Mouse (Mus musculus): ENCODE data around the gene Gpr135.
A peak's percentile ranks its signal among the peaks of the same experiment; 100 is the strongest.

Gpr135 gene

DNA sequence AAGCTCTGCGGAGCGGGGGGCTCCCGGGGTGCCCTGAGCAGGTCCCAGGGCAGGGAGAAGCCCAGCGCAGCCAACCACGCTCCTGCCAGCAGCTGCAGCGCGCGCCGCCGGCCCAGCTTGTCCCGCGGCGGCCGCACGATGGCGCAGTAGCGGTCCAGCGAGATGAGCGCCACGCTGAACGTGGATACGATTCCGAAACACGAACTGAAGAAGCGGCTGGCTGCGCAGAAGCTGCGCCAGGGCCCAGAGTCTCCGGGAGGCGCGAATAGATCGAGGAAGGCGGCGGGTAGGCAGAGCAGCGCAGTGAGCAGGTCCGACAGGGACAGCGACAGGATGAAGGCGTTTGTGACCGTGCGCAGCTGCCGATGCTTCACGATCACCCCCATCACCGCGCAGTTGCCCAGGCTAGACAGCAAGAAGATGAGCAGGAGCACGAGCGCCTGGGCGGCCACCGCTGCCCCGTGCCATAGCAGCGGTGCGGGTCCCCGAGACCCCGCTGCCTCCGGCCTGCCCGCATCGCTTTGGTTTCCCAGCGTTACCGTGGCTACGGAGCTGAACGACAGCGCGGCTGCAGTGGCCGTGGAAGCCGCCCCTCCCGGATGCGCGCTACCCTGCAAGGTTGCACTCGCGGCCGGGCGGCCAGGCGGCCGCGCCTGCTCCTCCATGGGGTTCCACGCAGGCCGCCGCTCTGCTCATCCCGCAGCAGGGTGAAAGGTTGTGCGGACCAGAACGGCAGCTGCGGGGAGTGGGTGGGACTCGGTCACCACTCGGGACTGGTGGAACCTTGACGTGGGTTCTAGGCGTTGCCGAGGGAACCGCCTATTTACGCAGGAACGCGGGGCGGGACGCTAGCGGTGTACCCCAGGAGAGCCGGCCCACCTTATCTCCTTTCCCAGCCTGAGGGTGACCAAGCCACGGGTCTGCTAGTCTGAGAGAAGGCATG is at the start of gene Gpr135:
TSS of gene Gpr135 (minus strand) at position 799 of the 943 bp plus-strand sequence.
- DNase-seq: peak; percentile 57 to 81

GRCm38 (mm10) chr12:72115686-72116345 is 44.9 kb upstream of the Gpr135 start:
- no peak for DNase-seq

DNA sequence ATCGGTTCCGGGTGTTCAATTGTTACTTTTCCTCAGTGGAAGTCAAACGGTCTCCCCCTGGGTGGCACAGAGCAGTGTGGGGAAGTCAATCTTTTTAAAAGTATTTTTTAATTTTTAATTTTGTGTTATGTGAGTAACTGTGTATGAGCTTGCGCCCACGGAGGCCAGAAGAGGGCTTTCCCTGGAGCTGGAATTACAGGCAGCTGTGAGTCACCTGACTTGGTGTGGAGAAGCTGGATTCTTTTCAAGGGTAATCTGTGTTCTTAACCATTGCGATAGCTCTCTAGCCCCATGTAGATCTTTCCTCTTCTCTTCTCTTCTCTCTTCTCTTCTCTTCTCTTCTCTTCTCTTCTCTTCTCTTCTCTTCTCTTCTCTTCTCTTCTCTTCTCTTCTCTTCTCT is 44.2 kb upstream of the Gpr135 start:
- no peak for DNase-seq

- peak; percentile 63 to 75 for DNase-seq
Measured at GRCm38 (mm10) chr12:72104525-72105281, 33.8 kb upstream of the Gpr135 start.

- DNase-seq: no peak
Measured at GRCm38 (mm10) chr12:72104027-72104426, 33.1 kb upstream of the Gpr135 start.

DNA sequence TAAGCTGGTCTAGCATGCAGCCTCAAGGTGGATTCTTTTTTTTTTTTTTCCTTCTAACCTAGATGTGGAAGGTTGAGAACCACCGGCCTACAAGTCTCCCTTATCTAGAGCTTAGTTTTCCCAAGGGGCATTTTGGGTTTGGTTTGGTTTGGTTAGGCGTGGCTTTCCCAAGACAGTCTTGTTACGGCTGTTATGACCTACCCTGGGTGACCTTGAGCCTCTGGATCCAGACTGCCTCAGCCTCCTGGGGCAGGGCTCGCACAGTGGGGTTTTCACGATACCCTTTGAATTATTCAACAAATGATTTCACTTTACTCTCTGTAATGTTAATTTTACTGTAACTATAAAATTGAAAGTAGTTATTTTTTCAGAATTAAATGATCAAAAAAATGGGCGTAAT is 31.9 kb upstream of the Gpr135 start:
- DNase-seq: no peak

GRCm38 (mm10) chr12:72096966-72097365 is 26.0 kb upstream of the Gpr135 start:
- DNase-seq: no peak

- DNase-seq: no peak
Measured at GRCm38 (mm10) chr12:72089802-72090201, 18.9 kb upstream of the Gpr135 start.

DNA sequence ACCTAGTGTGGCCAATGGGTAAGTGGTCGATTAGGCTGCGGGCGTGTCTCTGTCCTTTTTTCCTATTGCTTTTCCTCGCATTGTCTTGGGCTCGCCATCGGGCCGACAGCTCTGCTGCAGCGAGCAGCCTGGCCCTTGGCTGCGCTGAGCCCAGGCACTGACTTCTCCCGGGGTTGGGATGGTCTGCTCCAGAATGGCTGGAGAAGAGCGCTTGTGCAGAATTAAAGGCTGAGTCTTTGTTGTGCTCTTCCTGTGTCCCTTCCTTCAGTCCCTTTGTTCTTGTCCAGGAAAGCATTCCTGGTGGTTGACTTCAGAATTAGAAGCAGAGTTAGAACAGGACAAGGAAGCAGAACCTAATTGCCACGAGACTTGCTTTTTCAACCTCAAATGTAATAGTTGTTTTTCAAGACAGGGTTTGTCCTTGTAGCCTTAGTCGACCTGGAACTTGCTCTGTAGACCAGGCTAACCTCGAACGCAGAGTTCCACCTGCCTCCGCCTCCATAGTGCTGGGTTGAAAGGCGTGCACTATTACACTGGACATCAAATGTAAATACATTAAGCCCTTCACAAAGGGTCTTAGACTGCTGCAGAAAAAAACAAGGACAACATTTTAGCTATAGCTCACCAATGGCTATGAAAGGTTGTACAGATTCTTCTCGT is 15.4 kb upstream of the Gpr135 start:
- peak in 1 of 2 experiments; percentile 28 for DNase-seq

DNA sequence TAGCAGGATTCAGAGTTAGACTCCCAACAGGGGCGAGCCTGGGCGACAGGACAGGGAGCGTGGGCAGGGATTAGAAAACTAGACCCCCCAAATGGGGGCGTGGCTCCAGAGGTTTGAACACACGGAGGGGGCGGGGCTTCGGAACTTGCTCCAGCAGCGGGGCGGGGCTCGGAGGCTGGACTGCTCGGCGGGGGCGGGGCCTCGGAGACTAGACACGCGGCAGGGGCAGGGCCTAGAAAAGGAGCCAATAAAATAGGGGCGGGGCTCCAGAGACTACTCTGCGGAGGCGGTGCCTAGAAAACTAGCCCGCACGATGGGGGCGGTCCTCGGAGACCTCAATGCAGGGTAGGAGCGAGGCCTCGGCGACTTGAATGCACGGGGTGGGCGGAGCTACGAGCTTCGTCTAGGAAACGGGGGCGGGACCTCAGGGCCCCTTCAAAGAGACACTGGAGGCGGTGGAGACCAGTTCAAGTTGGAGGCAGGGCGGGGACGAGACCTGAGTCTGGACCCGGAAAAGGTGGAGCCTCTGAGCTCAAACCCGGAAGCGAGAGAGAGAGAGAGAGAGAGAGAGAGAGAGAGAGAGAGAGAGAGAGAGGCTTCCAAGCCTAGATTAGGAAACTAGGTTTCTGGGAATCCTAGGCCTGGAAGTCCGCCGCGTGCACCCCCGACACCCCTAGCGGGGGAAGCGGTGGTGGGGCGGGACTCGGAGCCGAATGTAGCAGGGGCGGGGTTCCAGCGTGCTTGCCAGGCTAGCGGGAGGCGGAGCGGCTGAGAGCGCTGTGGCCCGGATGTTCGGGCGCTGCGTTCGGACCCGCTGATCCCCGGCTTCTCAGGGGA is 14.6 kb upstream of the Gpr135 start, which contains the start of the genes L3hypdh and Jkamp:
TSS of gene L3hypdh (minus strand) at position 111 of the 837 bp plus-strand sequence.
TSS of gene Jkamp (plus strand) at position 261 of the 837 bp plus-strand sequence.
- peak; percentile 100 for DNase-seq

DNA sequence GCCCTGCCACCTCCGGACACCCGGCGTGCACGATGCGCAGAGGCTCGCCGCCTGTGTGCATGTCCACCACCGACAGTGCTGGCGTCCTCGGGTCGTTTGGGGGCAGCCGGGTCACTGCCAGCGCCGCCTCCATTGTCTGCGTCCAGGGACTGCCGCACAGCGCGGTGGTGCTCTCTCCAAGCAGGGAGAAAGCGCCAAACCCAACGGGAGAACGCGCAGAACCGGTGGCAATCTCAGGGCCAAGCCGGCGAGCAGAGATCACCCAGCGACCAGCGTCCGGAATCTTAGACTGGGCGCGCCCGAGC is 14.1 kb upstream of the Gpr135 start:
- no peak for DNase-seq

DNA sequence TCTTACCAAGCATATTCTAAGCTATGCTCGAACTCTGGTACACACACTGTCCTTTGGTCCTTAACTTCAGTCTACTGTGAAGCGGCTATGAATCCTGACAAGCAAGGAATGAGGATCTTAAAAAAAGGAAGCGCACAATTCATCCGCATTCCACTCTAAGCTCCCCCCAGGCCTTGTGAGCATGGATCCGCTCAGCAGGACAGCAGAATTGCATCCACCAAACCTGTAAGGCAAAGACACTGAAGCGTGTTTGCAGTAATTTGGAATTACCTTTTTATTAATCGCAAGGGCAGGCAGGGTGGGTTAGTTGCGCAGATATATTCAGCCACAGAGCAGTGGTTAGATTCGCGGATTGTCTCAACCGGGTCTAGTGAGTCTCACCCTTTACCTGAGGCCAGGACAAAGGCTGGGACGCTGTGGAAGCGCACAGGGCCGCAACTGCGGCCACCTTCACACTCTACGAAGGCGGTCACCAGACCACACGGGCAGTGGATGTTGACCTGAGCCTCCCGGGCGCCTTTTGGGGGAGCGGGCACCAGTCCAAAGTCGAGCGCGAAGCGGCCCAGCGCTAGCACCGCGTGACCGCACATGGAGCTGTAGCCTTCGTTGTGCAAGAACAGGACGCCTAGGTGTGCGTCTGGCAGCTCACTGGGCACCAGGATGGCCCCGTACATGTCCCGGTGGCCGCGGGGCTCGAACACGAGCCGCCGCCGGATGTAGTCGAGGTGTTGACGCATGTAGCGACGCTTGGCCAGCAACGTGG is 13.5 kb upstream of the Gpr135 start:
- DNase-seq: peak; percentile 88 to 89

DNA sequence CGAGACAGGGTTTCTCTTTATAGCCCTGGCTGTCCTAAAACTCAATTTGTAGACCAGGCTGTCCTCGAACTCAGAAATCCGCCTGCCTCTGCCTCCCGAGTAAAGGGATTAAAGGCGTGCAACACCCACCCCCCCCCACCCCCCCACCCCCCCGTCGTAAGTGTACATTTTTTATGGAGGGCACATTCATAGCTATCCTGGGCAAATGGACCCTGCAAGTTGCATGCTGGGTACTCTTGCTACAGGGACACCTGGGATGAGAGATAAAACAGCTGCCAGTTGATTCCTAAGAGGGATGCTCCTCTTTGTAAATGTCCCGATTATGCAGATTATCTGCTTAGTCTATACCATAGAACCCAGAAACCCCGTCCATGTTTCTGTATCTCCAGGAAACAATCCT is 12.3 kb upstream of the Gpr135 start:
- no peak for DNase-seq

DNA sequence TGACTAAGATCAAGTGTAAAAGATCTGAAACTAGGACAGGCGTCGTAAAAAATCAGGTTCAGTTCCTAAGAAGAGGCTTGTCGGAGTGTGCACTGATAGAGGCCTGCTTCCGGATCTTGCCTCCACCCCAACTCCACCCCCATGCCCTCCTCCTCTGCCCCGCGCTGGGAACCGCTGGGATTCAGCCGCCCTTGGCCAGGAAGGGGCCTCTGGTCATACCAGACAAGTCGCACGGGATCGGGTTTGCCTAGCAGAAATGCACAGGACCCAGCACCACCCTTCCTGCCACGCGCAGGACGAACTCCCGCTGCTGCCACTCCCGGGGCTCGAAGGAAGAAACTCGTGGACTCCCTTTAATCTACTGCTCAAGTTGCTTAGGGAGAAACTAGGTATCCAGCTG is 11.4 kb upstream of the Gpr135 start:
- peak in 1 of 2 experiments; percentile 32 for DNase-seq

- no peak for DNase-seq
Measured at GRCm38 (mm10) chr12:72081961-72082360, 11.0 kb upstream of the Gpr135 start.

GRCm38 (mm10) chr12:72078248-72078647 is 7.3 kb upstream of the Gpr135 start:
- peak; percentile 38 to 67 for DNase-seq

GRCm38 (mm10) chr12:72069626-72070326 is 1.1 kb downstream of the Gpr135 start:
- no peak for DNase-seq

DNA sequence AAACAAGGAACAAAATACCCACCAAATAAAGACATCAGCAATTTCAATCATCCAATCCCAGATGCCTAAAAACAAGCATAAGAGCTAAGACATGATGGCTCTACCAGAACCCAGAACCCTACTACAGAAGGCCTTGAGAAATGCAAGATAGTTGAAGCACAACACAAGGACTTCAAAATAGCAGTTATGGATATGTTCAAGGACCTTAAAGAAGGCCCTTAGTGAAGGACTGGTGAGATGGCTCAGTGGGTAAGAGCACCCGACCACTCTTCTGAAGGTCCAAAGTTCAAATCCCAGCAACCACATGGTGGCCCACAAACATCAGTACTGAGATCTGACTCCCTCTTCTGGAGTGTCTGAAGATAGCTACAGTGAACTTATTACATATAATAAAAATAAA is 13.1 kb downstream of the Gpr135 start:
- DNase-seq: no peak

DNA sequence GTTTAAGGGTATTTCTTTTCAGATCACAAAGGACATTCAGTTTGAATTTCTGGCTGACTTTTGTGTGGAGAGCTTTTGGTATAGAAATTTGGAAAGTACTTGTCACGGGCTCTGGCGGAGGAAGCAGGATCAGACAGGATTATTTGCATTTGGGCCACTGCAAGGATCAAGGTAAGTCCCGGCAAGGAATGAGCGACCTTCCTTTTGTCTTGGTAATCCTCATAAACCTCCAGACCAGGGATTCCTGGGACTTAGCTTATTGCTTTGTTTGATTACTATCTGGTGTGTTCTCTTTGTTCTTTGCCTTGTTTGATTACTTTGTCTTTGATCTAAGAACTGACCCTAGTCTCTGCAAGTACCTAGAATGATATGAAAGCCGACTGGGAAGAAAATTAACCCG is 17.1 kb downstream of the Gpr135 start:
- no peak for DNase-seq

- DNase-seq: no peak
Measured at GRCm38 (mm10) chr12:72053303-72053702, 17.6 kb downstream of the Gpr135 start.

Measured in kidney, adult 8-10 months (tissue).